Mouse (Mus musculus): ENCODE data around the gene Sepsecs. TPM values are rescaled to one million over a fixed set of nuclear protein-coding genes. Genes with fewer than 3 reads are reported as not detected.

Sepsecs gene
- total RNA-seq, 2 experiments from 2014 or later, result 1.9 to 11.5 TPM

GRCm38 (mm10) chr5:52652086-52652485, 17.4 kb downstream of the Sepsecs start:
- no peak for ATAC-seq (replicated peaks; ENCODE audit: low FRiP score, poor library complexity, severe bottlenecking)

- no peak for ATAC-seq (replicated peaks; ENCODE audit: low FRiP score, poor library complexity, severe bottlenecking)
These were observed 25.3 kb downstream of the Sepsecs start for GRCm38 (mm10) chr5:52643947-52644840.

GRCm38 (mm10) chr5:52641736-52642135, 27.8 kb downstream of the Sepsecs start:
- ATAC-seq (replicated peaks; ENCODE audit: low FRiP score, poor library complexity, severe bottlenecking), result peak; percentile 51; the same call in 1 of the 2 replicates

GRCm38 (mm10) chr5:52638916-52639315, 30.6 kb downstream of the Sepsecs start:
- ATAC-seq (replicated peaks; ENCODE audit: low FRiP score, poor library complexity, severe bottlenecking), result no peak

GRCm38 (mm10) chr5:52638006-52638405, 31.5 kb downstream of the Sepsecs start:
- no peak for ATAC-seq (replicated peaks; ENCODE audit: low FRiP score, poor library complexity, severe bottlenecking)

- no peak for ATAC-seq (replicated peaks; ENCODE audit: low FRiP score, poor library complexity, severe bottlenecking)
These were observed 32.6 kb downstream of the Sepsecs start for GRCm38 (mm10) chr5:52636923-52637322.

- no peak for ATAC-seq (replicated peaks; ENCODE audit: low FRiP score, poor library complexity, severe bottlenecking)
These were observed 33.3 kb downstream of the Sepsecs start for GRCm38 (mm10) chr5:52636025-52636755.

- peak; percentile 82 for ATAC-seq (replicated peaks; ENCODE audit: low FRiP score, poor library complexity, severe bottlenecking)
These were observed 35.5 kb downstream of the Sepsecs start for GRCm38 (mm10) chr5:52634017-52634416.

- ATAC-seq (replicated peaks; ENCODE audit: low FRiP score, poor library complexity, severe bottlenecking), result no peak
These were observed 39.0 kb downstream of the Sepsecs start for GRCm38 (mm10) chr5:52630541-52630940.

GRCm38 (mm10) chr5:52629214-52629613, 40.3 kb downstream of the Sepsecs start:
- ATAC-seq (replicated peaks; ENCODE audit: low FRiP score, poor library complexity, severe bottlenecking), result no peak

- ATAC-seq (replicated peaks; ENCODE audit: low FRiP score, poor library complexity, severe bottlenecking), result no peak
These were observed 40.7 kb downstream of the Sepsecs start for GRCm38 (mm10) chr5:52628783-52629182.

GRCm38 (mm10) chr5:52627713-52628112, 41.8 kb downstream of the Sepsecs start:
- no peak for ATAC-seq (replicated peaks; ENCODE audit: low FRiP score, poor library complexity, severe bottlenecking)

- no peak for ATAC-seq (replicated peaks; ENCODE audit: low FRiP score, poor library complexity, severe bottlenecking)
These were observed 43.4 kb downstream of the Sepsecs start for GRCm38 (mm10) chr5:52626092-52626491.

- ATAC-seq (replicated peaks; ENCODE audit: low FRiP score, poor library complexity, severe bottlenecking), result no peak
These were observed 44.6 kb downstream of the Sepsecs start for GRCm38 (mm10) chr5:52624956-52625355.

GRCm38 (mm10) chr5:52623099-52623498, 46.4 kb downstream of the Sepsecs start:
- ATAC-seq (replicated peaks; ENCODE audit: low FRiP score, poor library complexity, severe bottlenecking), result no peak

- ATAC-seq (replicated peaks; ENCODE audit: low FRiP score, poor library complexity, severe bottlenecking), result no peak
These were observed 50.9 kb downstream of the Sepsecs start for GRCm38 (mm10) chr5:52618348-52619270.

GRCm38 (mm10) chr5:52617711-52618347, 51.7 kb downstream of the Sepsecs start:
- no peak for ATAC-seq (replicated peaks; ENCODE audit: low FRiP score, poor library complexity, severe bottlenecking)

- no peak for ATAC-seq (replicated peaks; ENCODE audit: low FRiP score, poor library complexity, severe bottlenecking)
These were observed 53.0 kb downstream of the Sepsecs start for GRCm38 (mm10) chr5:52616549-52616948.

GRCm38 (mm10) chr5:52615421-52615820, 54.1 kb downstream of the Sepsecs start:
- no peak for ATAC-seq (replicated peaks; ENCODE audit: low FRiP score, poor library complexity, severe bottlenecking)

Data from erythroblast, adult 5-6 weeks (primary cell).